Mouse (Mus musculus) embryonic stem cell, embryonic (primary cell): ENCODE measurements around the gene Asprv1.

Experiments
- CTCF ChIA-PET, 4 experiments: fragments of 300-600 bp in 2 of 4; fragments of 350-600 bp in 2 of 4; sonication (Branson Sonifier 250); formaldehyde crosslinking; loops; one replicate each; lab custom pipeline; 2022; ENCODE audit warnings: inconsistent platforms in 2 of 4; lab: Charles Lee
- POLR2A ChIA-PET, 4 experiments: fragments of 300-600 bp in 2 of 4; fragments of 350-600 bp in 2 of 4; sonication (Branson Sonifier 250); formaldehyde crosslinking; loops; one replicate each; lab custom pipeline; 2022; ENCODE audit warnings: antibody characterized with exemption in 4 of 4, inconsistent platforms in 1 of 4; lab: Charles Lee

Gene Asprv1

DNA sequence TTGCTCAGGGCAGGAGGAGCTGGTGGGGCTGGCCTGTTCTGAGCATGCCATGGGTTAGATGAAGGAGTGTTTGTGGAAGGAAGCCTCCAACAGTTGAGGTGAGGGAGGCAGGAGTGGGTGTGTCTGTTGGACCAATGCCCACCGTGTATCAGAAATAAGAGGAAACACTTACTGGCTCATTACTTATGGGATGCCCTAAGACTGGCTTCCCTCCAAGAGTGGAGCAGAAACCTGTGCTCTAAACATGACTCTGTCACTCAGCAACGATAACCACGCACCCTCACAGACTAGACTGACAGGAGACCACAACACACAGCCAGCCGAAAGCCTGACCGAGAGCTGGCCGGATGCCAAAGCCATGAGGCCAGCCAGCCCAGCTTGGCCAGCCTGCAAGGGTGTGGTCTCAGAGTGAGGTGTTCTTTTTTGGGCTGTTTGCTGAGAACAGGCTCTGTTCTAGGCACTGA is 28.0 kb upstream of the Asprv1 start:
- CTCF ChIA-PET = interaction anchor here (0.6 to 2.2 kb wide), 18 partner anchors 10 to 124 kb away, joined by 3 to 28 read pairs (median 5); no protein-coding TSS in a partner anchor
- POLR2A ChIA-PET = interaction anchor here in 2 of 4 experiments (0.6 to 2.3 kb wide), 12 partner anchors 11 to 107 kb away, joined by 3 to 15 read pairs (median 4); no protein-coding TSS in a partner anchor

DNA sequence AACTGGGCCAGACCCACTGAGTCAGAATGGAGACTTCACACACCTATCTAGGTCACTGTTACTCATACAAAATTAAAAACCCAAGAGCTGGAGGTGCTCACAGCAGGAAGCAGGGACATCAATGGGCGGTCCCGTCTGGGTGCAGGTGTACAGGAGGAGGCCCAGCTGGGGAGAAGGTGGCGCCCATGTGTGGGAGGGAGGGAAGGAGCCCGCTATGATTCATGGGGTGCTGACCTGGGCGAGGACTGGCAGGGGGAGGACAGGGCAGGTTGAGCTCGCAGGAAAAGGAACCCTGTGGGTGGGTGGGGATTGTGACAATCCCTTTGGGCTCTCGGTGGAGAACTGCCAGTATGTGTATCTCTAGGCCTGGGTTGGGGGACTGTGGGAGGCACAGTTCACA is 22.7 kb upstream of the Asprv1 start:
- ChIA-PET POLR2A (interaction anchor here in 2 of 4 experiments (0.7 to 2.4 kb wide), 7 partner anchors 10 to 59 kb away, joined by 3 to 8 read pairs (median 4); no protein-coding TSS in a partner anchor), CTCF (interaction anchor here in 2 of 4 experiments (0.5 to 0.7 kb wide), 4 partner anchors 33 to 216 kb away, joined by 3 to 6 read pairs (median 4); no protein-coding TSS in a partner anchor)

DNA sequence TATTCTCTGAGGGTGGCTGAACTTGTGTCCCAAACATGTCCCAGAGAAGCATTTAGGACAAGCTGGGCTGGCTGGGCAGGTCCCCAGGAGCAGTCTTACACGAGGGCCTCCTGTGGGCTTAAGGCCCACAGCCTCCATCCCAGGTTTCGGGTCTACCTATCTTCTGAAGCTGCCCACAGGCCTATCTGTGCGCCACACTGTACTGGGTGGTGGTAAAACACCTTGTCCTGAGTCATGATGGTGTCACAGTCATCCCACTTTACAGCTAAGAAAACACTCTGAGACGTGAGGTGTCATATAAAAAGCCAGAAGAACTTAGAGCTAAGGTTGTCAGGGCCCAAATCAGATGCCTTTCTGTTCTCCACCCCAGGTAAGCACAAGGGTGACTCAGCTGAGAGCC is 21.7 kb upstream of the Asprv1 start:
- POLR2A ChIA-PET = interaction anchor here (0.6 to 2.4 kb wide), 12 partner anchors 19 to 350 kb away, joined by 3 to 8 read pairs (median 4); no protein-coding TSS in a partner anchor
- CTCF ChIA-PET = interaction anchor here in 2 of 4 experiments (0.6 to 1.5 kb wide), 3 partner anchors 141 to 489 kb away, joined by 3 to 4 read pairs (median 4); no protein-coding TSS in a partner anchor

DNA sequence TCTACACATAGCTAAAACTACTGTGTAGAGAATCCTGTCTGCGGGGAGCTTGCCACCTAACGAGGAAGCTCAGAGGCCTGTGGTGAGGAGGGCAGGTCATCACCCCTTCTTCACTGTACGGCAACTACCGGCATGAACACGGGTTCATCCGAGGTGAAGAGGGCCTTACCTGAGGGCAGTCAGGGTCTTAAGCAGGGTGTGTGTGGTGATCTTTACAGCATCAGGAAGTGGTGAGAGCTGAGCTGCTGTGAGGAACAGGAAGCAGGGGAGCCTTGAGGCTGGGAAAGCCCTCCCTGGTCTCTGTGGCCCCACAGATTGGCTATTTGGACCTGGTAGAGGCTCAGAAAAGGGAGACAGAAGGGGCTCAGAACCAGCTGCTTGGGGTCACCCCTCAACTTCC is 20.5 kb upstream of the Asprv1 start:
- POLR2A ChIA-PET = interaction anchor here in 1 of 4 experiments (0.7 to 2.4 kb wide), 7 partner anchors 9 to 77 kb away, joined by 3 to 8 read pairs (median 5); no protein-coding TSS in a partner anchor
- CTCF ChIA-PET = interaction anchor here in 2 of 4 experiments (1.5 to 2.8 kb wide), 3 partner anchors 8 to 140 kb away, joined by 4 to 10 read pairs (median 8); no protein-coding TSS in a partner anchor

DNA sequence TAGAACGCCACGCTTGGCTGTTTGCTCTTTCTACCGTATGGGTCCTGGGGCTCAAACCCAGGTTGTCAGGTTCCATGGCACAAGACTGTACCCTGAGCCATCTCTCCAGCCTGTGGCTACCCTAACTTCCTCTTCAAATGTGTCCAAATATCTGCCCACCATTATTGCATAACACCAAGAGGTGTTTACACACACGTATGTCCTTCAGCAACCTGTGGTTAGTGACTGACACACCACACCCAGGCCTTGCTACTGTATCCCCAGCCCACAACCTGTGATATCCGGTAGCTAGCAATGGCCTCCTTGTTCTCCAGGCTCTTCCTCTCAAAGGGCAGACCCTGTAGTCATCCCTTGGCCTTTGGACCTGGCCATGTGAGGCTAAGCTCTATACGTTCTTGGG is 18.7 kb upstream of the Asprv1 start:
- POLR2A ChIA-PET = interaction anchor here in 2 of 4 experiments (1.1 to 1.7 kb wide), 3 partner anchors 10 to 14 kb away, joined by 3 to 4 read pairs (median 3); no protein-coding TSS in a partner anchor

DNA sequence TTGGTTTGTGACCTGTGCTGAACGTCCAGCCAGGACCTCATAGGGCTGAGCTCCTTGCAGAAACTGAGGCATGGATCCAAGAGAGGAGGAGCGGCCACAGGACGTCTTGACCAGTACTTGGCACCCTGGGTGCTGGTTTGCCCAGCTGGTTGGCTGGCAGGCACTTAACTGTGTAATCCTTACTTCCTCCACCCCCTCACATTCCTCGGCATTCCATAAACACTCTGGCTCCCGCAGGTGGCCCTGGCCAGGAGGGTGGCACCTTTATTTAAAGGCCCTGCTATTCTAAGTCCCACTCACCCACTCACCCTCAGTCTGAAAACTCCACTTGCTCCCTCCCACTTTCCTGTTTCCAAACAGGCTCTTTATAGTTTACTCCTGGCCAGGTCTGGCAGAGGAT is 17.2 kb upstream of the Asprv1 start:
- CTCF ChIA-PET = interaction anchor here in 3 of 4 experiments (0.5 to 1.8 kb wide), 3 partner anchors 12 to 91 kb away, joined by 3 to 7 read pairs (median 5); no protein-coding TSS in a partner anchor
- POLR2A ChIA-PET = interaction anchor here in 3 of 4 experiments (0.5 to 1.4 kb wide), 4 partner anchors 20 to 206 kb away, joined by 3 to 8 read pairs (median 4); partner anchors contain the start of gene Tia1 (in 1 of the 3)

More for the DNA sequence above, 18.7 kb upstream of the Asprv1 start:
- CTCF ChIA-PET = interaction anchor here in 2 of 4 experiments (2.4 to 2.8 kb wide), 2 partner anchors 10 kb away, joined by 8 to 10 read pairs; no protein-coding TSS in a partner anchor

GRCm38 (mm10) chr6:86615301-86615700 is 12.7 kb upstream of the Asprv1 start:
- ChIA-PET POLR2A (interaction anchor here in 1 of 4 experiments (1.4 kb wide), 1 partner anchor 10 kb away, joined by 3 read pairs; no protein-coding TSS in a partner anchor), CTCF (interaction anchor here in 1 of 4 experiments (2.3 kb wide), 1 partner anchor 16 kb away, joined by 9 read pairs; no protein-coding TSS in a partner anchor)

DNA sequence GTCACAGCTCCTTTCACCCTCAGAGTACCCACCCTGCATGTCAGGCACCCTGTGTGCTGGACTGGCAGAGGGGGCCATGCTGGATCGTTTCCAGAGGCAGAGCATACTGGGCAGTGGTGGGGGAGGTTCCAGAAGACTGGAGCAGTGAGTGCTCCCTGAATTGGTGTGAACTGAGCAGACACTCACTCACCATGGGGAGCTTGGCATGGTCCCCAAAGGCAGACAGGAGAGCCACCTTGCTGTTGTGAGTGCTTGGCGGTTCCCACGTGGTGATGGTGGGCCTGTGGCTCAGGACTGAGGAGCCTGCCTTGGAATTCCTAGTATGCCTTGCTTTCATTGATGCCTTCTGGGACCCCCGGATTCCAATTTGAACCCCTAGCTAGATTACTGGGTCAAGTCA is 4.8 kb upstream of the Asprv1 start:
- POLR2A ChIA-PET = interaction anchor here in 3 of 4 experiments (0.6 to 3.0 kb wide), 16 partner anchors 10 to 127 kb away, joined by 3 to 19 read pairs (median 4); no protein-coding TSS in a partner anchor
- CTCF ChIA-PET = interaction anchor here in 3 of 4 experiments (0.5 to 2.3 kb wide), 4 partner anchors 22 to 24 kb away, joined by 3 to 12 read pairs (median 8); no protein-coding TSS in a partner anchor

DNA sequence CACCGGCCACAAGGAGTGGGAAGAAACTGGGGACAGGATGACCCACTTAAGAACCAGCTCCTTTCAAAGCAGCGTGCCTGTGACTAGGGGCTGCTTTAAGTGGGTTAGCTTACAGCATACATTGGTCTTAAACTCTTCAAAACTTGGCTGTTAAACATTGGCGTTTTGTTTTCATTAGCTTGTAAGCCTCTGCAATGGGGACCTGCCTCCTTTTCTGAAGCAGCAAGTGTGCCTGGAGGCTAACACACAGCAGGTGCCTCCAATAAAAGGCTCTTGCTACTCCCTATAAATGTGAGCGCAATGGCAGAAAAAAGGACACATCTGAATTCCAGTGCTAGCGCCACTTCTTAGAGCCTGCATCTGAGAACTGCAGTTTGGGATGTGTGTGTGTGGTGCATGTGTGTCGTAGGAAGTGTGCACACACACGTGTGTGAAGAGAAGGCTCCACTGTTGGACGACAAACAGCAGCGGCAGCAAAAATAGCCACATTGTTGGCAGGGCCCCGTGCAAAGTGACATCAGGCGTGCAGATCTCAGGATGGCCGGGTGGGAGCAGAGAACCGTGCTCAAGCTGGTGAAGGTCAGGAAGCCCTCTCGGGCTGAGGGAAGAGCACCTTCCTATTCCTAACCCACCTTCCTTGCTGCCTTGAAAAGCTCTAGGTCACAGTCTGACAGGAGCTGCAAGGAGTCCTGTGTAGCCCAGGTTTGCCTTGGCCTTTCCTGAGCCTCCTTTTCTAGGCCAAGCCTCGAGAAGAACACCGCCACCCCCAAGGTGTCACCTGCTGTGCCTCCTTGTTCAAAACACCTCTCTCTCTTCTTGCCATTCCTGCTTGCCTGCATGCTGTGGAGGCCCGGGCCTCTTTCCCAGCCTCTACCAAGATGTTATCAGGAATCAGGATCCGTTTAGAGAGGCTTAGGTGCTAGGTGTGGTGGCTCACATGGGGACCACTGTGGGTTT is 3.6 kb upstream of the Asprv1 start:
- ChIA-PET POLR2A (interaction anchor here in 3 of 4 experiments (0.5 to 3.0 kb wide), 26 partner anchors 8 to 977 kb away, joined by 3 to 19 read pairs (median 4); partner anchors contain the start of gene Snrnp27 (in 1 of the 3)), CTCF (interaction anchor here in 3 of 4 experiments (1.0 to 2.3 kb wide), 5 partner anchors 25 kb away, joined by 3 to 12 read pairs (median 4); no protein-coding TSS in a partner anchor)

DNA sequence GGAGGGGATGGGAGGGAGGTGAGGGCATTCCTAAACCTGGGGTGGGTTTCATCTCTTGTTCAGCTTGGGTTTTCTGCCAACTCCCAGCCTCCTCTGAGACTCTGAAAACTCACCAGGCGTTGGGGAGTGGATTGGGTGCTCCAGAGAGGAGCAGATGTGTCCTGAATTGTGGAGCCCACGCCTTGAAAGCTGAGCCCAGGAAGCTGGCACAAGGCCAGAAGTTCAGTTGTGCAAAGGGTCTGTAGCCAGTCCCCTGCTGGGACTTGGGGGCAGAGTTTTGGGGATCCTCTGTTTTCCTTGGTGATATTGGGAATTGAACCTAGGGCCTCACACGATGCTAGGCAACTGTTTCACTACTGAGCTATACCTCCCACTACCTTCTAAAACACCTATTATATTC is 2.2 kb downstream of the Asprv1 start:
- ChIA-PET POLR2A (interaction anchor here in 3 of 4 experiments (0.6 to 4.0 kb wide), 7 partner anchors 11 to 112 kb away, joined by 3 to 18 read pairs (median 3); no protein-coding TSS in a partner anchor), CTCF (interaction anchor here in 1 of 4 experiments (0.5 to 1.8 kb wide), 2 partner anchors 31 to 368 kb away, joined by 3 to 4 read pairs; no protein-coding TSS in a partner anchor)

- ChIA-PET CTCF (interaction anchor here in 1 of 4 experiments (1.1 kb wide), 1 partner anchor 37 kb away, joined by 3 read pairs; no protein-coding TSS in a partner anchor), POLR2A (interaction anchor here in 2 of 4 experiments (0.9 to 2.2 kb wide), 6 partner anchors 14 to 53 kb away, joined by 3 to 6 read pairs (median 4); no protein-coding TSS in a partner anchor)
These were observed 8.5 kb downstream of the Asprv1 start for GRCm38 (mm10) chr6:86636495-86636894.

DNA sequence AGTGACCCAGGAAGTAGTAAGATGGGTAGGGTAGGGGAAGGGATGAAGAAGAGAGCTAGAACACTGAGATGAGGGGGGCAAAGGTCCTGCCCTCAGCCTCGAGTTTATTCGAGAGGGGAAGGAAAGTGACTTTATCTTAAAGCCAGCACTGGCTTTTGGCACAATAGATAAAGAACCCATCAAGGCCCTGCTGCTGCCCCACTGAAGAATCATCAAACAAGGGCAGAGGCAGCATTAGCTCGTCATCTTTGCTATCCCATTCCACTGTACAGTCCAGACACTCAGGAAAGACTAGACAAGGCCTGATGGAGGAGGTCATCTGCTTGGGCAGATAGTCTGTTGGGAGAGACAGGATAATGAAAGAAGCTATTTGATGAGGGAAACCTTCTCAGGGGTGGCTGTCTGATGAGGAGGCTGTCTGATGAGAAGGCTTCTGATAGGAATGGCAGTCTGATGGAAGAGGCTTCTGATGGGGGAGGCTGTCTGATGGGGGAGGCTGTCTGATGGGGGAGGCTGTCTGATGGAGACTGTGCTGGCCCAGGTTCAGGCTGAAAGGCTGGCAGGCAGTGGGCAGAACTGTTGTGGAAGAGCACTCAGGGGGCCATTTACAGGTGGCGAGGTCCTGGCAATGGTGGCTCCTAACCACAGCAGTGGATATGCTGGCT is 9.3 kb downstream of the Asprv1 start:
- POLR2A ChIA-PET = interaction anchor here in 2 of 4 experiments (1.0 to 2.2 kb wide), 3 partner anchors 14 to 31 kb away, joined by 3 to 6 read pairs (median 5); no protein-coding TSS in a partner anchor
- CTCF ChIA-PET = interaction anchor here in 2 of 4 experiments (0.6 to 1.1 kb wide), 3 partner anchors 38 to 1202 kb away, joined by 3 to 9 read pairs (median 3); no protein-coding TSS in a partner anchor

DNA sequence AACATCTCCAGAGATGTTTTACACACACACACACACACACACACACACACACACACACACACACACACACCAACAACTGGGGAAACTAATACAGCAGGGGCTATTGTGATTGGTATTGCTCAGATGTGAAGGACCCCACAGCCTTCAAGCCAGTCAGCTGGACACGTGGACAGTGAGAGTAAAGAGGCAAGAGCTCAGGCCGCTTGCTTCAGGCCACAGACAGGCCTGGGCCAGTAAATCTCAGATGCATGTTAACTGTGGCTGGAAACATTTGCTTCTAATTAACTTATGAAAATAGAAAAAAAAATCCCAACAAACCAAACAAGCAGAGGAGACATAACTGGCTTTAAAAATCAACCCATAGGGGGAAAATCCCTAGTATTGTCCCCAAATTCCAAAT is 9.9 kb downstream of the Asprv1 start:
- ChIA-PET POLR2A (interaction anchor here in 2 of 4 experiments (0.5 to 2.2 kb wide), 2 partner anchors 13 to 374 kb away, joined by 3 to 6 read pairs; no protein-coding TSS in a partner anchor), CTCF (interaction anchor here in 3 of 4 experiments (0.6 to 1.3 kb wide), 5 partner anchors 39 to 492 kb away, joined by 3 to 9 read pairs (median 4); no protein-coding TSS in a partner anchor)

DNA sequence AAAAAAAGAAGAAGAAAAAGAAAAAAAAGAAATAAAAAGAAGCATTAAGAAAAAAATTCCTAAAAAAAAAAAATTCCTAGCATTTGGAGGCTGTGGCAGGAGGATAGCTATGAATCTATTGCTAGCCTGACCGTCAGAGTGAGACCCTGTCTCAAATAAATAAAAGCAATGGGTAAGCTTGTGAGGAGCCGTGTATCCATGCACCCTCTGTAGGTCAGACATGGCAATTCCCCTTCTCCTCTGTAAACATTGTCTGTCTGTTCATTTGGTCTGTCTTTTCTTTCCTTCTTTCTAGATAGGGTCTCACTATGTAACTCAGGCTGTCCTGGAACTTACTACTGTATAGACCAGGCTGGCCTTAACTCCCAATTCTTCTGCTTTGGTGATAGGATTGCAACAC is 10.5 kb downstream of the Asprv1 start:
- ChIA-PET POLR2A (interaction anchor here in 2 of 4 experiments (0.5 to 2.2 kb wide), 4 partner anchors 13 to 374 kb away, joined by 3 to 6 read pairs (median 3); no protein-coding TSS in a partner anchor), CTCF (interaction anchor here in 3 of 4 experiments (0.6 to 1.3 kb wide), 5 partner anchors 39 to 493 kb away, joined by 3 to 9 read pairs (median 4); no protein-coding TSS in a partner anchor)

GRCm38 (mm10) chr6:86639180-86640160 is 11.5 kb downstream of the Asprv1 start:
- CTCF ChIA-PET = interaction anchor here (0.6 to 1.3 kb wide), 4 partner anchors 40 to 492 kb away, joined by 3 read pairs; no protein-coding TSS in a partner anchor

More at GRCm38 (mm10) chr6:86639180-86640160, 11.5 kb downstream of the Asprv1 start:
- POLR2A ChIA-PET = interaction anchor here in 3 of 4 experiments (0.5 to 1.4 kb wide), 5 partner anchors 25 to 1623 kb away, joined by 3 to 10 read pairs (median 3); no protein-coding TSS in a partner anchor
